Mouse (Mus musculus): Measurements from ENCODE around the gene Lgmn. TPM values are rescaled to one million over a fixed set of nuclear protein-coding genes. Genes with fewer than 3 reads are reported as not detected.
A peak's percentile ranks its signal among the peaks of the same experiment; 100 is the strongest.

The Lgmn gene
- total RNA-seq, 2 experiments from 2014 or later, result 92.0 to 125 TPM

DNA sequence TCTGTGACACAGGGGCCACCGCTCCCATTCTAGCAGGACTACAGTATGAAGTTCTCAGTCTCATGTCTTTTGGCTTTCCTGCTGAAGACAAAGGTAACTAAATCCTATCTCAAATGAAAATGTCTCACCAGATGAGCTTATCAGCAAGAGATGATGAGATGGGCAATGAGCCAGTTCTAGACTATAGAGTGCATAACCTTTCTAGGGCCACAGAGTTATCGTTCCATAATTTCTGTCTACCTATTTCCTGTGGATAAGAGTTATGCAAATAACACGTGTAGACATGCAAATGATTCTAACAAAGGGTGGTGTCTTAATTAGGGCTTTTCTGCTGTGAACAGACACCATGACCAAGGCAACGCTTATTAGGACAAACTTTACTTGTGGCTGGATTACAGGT, 5.5 kb downstream of the Lgmn start:
- no peak for DNase-seq

GRCm38 (mm10) chr12:102432238-102432637, 7.4 kb downstream of the Lgmn start:
- DNase-seq, result peak; percentile 65 to 73

DNA sequence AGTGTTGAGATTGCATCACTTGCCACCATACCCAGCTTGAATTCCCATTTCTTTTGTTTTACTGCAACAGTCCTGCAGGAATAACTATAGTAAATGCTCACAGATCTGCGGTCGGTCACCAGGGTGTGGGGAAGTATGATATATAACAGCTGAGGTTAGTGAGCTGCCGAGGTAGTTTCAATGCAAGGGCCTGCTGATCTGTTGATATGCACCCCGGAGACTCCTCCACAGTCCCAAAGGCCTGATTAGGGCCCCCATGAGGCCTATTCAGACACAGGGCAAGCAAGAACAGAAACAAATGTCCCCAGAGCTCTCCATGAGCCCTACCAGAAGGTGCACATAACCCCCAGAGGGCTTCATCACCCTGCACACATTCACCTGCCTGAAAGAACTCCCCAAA, 9.4 kb downstream of the Lgmn start:
- no peak for DNase-seq

DNA sequence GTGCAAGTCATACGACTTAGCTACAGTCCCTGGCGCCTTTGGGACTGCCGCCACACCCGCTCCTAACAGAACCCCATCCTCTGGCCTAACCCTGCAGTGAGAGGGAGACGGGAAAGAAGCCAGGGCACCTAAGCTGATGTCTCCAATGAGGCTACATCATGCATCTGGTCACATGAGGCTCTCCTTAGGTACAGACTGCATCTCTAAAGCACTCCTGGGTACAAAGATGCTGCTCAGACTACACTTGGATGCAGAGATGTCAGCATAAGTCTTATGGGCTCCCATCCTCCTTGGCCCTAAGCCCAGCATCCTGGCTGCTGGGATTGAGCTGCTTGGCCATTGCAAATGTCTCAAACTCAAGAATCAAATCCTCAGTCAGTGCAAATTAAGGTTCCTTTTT, 10.0 kb downstream of the Lgmn start:
- no peak for DNase-seq

DNA sequence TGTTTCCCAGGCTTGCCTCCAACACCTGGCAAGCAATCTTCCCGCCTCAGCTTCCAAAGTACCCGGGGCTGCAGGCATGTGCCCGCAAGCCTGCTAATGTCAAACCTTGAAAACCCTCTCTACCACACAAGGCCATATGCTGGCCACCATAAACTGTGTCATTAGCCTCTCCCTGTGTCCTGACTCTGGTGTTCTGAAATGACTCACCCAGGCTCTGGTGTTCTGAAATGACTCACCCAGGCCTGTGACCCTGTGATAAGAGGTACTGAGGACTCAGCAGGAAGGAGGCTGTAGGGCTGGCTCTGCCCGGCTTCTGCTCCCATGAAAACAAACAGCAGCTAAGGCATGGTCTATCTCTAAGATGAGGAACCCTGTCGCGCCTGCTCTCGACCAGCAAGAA, 13.3 kb downstream of the Lgmn start:
- peak; percentile 64 to 66 for DNase-seq

DNA sequence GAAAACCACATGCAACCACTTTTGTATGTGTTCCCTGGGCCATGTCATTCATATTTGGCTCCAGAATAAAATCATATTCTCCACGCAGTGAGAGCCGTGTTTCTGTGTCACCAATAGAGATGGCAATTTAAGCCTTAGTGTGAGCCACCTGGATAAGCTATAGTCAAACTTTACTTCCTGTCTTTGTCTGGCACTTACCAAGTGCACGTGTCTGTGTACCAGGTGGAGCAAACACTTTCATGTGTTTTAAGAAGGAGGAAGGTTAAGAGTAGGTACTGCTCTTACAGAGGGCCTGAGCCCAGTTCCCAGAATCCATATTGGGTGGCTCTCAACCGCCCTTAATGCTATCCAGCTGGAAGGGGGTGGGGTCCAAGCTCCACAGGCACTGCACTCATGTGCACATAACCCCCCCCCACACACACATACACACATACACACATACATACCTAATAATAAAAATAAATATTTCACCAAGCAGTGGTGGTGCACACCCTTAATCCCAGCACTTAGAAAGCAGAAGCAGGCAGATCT, 14.5 kb downstream of the Lgmn start:
- DNase-seq, result no peak

- DNase-seq, result no peak
Observed at GRCm38 (mm10) chr12:102424456-102424855, 15.2 kb downstream of the Lgmn start.

DNA sequence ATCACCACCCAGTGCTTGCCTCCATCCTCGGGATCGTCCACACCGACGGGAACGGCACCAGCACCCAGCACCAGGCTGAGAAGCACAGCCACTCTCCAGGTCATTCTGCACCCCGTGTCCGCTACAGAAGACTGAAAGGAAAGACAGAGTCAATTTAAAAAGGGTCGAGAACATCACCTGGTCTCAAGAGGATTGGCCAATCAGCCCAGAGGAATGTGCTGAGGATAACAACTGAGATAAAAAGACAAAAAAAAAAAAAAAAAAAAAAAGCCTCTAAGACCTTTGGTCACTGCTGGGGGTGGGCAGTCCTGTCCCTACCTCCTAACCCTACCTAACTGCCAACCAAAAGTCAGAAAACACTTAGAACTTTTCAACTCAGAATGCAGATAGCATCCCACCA, 16.0 kb downstream of the Lgmn start:
- no peak for DNase-seq

- no peak for DNase-seq
Observed at GRCm38 (mm10) chr12:102422623-102423320, 16.8 kb downstream of the Lgmn start.

DNA sequence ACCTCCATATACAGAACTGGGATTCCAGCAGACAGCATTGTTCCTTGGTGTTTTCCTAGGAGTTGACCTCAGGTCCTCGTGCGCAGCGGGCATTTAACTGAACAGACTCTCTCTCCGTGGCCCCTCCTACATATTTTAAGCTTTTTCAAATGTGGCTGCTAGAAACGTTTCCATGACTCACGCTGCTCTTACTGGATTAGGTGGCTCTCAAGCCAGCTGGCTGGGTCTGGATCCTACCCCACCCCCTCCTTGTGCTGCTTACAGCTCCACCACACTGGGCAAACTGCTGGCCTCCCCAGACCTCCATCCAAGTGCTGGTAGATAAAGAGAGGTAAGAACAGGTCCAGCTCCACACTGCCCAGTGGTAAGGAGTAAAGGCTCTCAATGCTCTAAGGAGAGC, 17.5 kb downstream of the Lgmn start:
- DNase-seq, result peak; percentile 66 to 78

DNA sequence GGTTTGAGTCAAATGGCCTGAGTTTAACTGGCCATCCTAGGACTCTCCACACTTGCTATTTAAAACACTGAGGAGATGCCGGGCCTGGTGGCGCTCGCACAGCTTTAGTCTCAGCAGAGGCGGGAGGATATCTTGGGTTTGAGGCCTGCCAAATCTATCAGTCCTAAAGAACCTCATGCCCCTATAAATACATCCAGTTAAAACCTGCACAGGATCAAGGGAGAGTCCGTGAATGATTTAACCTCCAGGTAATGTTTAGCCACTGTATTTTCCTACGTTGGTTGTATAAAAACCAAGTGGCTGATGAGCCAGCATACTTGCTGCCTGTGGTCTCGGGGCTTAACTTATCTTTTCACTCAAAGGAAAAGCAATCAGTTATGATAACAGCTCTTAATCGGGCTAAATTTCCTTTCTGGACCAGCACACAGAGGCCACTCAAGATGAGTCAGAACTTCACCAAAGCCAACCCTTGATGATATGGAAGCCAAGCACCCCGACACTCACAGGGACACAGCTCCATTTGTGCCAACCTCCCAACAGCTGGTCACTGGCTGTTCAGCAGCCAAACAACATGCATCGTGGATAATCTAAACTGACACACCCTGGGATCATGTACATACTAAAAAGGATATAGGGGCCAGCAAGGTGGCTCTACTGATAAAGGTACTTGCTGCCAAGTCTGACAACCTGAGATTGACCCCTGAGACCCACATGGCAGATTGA, 19.3 kb downstream of the Lgmn start:
- DNase-seq, result no peak

GRCm38 (mm10) chr12:102419544-102419943, 20.1 kb downstream of the Lgmn start:
- DNase-seq, result no peak

GRCm38 (mm10) chr12:102417701-102418100, 21.9 kb downstream of the Lgmn start:
- DNase-seq, result no peak

- DNase-seq, result no peak
Observed at GRCm38 (mm10) chr12:102416955-102417510, 22.6 kb downstream of the Lgmn start.

DNA sequence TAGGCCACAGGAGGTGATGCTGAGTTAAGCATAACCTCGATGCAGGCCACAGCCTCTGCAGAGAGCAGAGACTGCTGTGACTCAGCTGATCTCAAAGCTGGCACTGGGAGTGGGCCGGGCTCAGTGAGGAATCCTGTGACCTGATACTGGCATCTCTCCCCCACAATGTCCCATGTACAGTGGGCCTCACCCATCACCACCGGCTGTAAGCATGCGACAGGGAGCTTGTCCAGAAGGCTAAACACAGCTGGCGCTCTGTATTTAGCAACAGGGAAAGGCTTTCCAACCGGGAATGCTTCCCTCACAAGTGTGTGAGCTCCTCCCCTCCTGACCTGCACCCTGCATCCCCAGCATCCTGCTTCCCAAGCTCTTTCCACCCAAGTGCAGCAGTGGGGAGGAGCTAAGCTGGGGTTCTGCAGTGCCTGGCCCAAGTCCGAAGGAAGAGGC, 23.2 kb downstream of the Lgmn start:
- peak; percentile 49 to 59 for DNase-seq

- DNase-seq, result no peak
Observed at GRCm38 (mm10) chr12:102414686-102415085, 24.9 kb downstream of the Lgmn start.

GRCm38 (mm10) chr12:102413171-102413570, 26.4 kb downstream of the Lgmn start:
- DNase-seq, result no peak

- no peak for DNase-seq
Observed at GRCm38 (mm10) chr12:102398588-102398987, 41.0 kb downstream of the Lgmn start.

- DNase-seq, result no peak
Observed at GRCm38 (mm10) chr12:102395998-102396991, 43.3 kb downstream of the Lgmn start.

DNA sequence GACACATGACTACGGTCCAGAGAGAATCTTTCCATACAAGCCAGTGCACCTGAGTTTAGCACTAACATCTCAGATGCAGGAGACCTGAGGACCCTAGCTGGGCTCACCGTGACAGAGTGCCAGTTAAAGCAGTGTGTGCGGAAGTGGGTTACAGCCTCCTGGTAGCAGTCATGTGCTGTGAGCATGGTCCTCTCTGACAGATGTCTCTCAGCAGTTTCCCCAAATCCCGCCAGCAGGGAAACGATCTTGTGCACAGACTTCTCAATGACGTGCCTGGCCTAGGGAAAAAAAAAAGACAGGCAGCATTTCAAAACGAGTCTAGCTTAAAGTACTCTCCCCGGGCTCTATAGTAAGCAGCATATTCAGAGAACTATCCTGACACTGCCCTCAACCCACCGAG, 44.1 kb downstream of the Lgmn start:
- DNase-seq, result no peak

DNA sequence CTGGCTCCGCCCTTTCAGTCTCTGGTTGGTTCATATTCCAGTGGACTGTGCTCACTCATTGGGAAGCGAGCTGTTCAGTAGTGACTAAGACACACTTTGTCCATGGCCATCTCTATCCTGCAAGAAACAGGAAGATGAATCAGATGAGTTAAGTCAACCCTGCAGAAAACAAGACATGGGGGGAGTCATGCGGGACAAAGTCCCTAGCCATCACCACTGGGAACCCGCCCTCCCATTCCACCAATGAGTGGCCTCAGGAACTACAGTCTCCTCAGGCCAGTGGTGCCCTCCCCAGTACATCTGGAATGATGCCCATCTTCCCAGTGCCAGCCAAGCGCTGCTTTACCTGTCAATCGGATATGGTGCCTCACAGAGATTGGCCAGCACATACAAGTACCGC, 45.1 kb downstream of the Lgmn start:
- DNase-seq, result peak in 1 of 2 experiments; percentile 26

- peak; percentile 33 to 52 for DNase-seq
Observed at GRCm38 (mm10) chr12:102391982-102392381, 47.6 kb downstream of the Lgmn start.
